Mouse (Mus musculus) testis, adult 10 weeks (tissue): Measurements from ENCODE around the gene Cbx3. TPM values are rescaled to one million over a fixed set of nuclear protein-coding genes. Genes with fewer than 3 reads are reported as not detected.

ENCODE experiments used
- polyA plus RNA-seq: library from polyadenylated mRNA; stranded (reverse); fragments of 350-450 nt; fragmentation: Illumina TruSeq; extraction: RNeasy Lipid Tissue Mini Kit (QIAGEN cat#74804); gene quantifications from one replicate; pipeline ENCODE4 v1.2.3, GENCODE M21; 2014; ENCODE audit warnings: low read depth, low replicate concordance

Cbx3 gene
- 141 TPM for polyA plus RNA-seq

GRCm38 (mm10) chr6:51470311-51471178, at the start of gene Cbx3:
Cbx3 (plus strand) TSS chr6:51470360.

GRCm38 (mm10) chr6:51432535-51433397, 37.4 kb upstream of the Cbx3 start, which contains the start of gene Nfe2l3:
Nfe2l3 (plus strand) TSS chr6:51432670.

DNA sequence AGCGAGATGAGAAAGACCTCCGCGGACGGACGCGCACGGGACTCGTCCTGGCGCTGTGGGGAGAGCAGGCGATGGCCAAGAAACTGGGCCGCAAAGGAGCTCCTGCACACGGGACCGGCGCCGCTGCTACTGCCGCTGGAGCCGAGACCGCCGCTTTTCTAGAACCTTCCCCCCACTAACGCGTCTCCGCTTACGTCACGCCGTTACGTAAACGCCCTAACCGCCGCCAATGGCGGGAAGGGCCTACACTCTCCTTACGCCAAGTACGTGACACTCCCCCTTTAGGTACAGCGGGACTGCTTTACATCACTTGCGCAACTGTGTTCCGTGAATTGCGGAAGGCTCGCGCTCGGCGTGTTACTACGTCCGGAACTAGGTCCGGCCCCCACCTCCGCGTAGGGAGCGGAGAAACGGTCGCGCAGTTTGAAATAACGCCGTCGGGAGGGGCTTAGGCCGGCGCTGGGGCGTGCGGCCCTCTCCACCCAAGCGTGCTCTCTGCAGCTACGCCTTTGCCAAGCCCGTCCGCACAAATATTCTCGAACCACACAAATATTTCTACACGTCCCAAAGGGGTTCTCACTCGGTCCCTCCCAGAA, 347 bp upstream of the Cbx3 start, which contains the start of gene Hnrnpa2b1:
Gene Hnrnpa2b1, minus strand, starts transcription at position 180 of the 596 bp plus-strand sequence.

GRCm38 (mm10) chr6:51523807-51524320, 53.7 kb downstream of the Cbx3 start, which contains the start of gene Snx10:
Snx10 (plus strand) TSS chr6:51523901.

Other genes starting within 250 kb of the Cbx3 start
- 4.2 TPM for gene Nfe2l3, start 37.7 kb upstream of the Cbx3 start, polyA plus RNA-seq
- 1,286 TPM for gene Hnrnpa2b1, start 466 bp upstream of the Cbx3 start, polyA plus RNA-seq
- 12.1 TPM for gene Snx10, start 53.5 kb downstream of the Cbx3 start, polyA plus RNA-seq